Mouse (Mus musculus) spleen, postnatal 36 days (tissue): ENCODE measurements around the gene Pcid2.

Source experiments
- DNase-seq, 2 experiments: peaks; one replicate each; pipeline ENCODE4 v3.0.0; 2022; ENCODE audit warnings: low spot score in 2 of 2, mixed read lengths in 1 of 2

Pcid2 gene

DNA sequence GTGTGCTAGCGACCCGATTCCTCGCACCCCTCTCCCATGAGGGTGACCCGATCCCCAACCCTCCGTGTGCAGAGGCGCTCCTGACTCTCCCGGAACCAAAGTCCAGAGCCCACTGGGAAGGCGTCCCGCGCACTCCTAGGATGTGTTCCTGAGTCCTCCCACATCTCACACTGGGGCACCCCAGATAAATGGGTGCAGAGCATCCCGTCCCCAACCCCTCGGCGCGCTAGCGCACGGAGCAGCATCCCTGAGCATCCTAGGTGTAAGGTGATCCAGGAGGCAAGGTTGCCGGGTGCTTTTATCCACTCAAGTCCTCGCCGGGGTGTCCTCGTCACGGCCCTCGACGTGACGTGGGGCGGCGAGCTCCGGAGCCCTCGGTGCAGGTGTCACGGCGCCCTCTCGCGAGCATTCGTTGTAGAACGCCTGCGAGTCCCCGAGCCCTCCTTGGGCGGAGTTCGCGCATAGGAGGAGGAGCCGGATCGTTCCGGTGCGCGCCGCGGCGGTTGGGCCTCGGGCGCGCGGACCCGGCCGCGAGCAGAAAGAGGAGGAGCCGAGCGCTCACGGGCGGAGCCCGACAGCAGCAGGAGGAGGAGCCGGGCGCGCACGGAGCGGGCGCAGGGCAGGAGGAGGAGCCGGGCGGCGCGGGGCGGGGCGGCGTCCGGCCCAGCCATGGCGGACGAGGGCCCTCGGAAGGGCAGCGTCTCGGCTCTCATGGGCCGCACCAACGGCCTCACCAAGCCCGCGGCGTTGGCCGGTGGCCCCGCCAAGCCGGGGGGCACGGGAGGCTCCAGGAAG is at the start of gene Pcid2, which contains the start of gene Cul4a:
Pcid2 (minus strand) TSS at position 373 of the 795 bp plus-strand sequence.
Cul4a (plus strand) TSS at position 535 of the 795 bp plus-strand sequence.
- DNase-seq: peak; percentile 96 to 97

DNA sequence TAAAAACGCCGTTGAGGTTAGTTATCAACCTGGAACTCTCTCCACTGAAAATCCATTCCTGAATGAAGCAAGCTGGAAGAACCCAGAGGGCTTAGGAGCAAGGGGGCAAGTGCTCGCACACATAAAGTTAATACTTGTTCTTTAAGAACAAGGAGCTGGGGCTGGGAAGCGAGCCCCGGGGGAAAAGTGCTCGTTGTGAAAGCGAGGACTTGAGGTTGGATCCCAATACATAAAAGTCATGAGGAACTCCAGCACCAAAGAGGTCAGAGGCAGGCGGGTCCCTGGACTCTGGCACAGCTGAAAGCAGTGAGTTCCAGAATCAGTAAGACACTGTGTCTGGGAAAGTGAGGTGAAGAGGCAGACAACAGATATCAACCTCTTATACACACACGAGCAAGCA is 48.8 kb upstream of the Pcid2 start:
- no peak for DNase-seq

GRCm38 (mm10) chr8:13150929-13151328 is 45.7 kb upstream of the Pcid2 start:
- DNase-seq: no peak

DNA sequence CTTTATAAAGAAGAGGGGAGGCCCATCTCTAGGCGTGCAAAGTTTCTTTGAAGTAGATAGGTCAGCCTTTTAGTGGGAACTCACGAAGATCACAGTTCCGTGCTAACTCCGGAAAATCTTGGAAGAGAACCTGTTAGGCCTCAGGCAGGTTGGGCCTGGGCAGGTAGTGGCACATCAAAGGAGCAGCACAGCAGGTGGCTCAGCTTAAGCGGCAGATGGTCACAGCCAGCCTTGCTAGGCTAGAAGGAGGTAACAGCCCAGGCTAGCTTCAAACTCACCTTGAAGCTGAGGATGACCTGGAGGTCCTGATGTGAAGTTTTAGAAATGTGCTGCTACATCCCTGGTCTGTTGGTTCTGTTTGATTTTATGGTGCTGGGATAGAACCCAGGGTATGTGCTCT is 44.6 kb upstream of the Pcid2 start:
- DNase-seq: no peak

DNA sequence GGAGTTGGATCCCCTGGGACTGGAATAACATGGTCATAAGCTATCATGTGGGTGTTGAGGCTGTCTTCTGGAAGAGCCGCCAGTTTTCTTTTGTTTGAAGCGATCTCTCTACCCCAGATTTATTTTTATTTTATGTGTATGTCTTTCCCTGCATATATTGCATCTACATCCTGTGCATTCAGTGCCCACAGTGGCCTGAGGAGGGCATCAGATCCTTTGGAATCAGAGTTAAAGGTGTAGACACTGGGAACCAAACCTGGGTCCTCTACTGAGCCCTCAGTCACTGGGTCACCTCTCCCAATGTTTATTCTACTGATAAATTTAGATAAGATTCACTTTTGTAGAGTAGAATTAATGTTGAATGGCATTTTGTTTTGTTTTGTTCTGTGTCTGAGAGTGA is 44.0 kb upstream of the Pcid2 start:
- no peak for DNase-seq

DNA sequence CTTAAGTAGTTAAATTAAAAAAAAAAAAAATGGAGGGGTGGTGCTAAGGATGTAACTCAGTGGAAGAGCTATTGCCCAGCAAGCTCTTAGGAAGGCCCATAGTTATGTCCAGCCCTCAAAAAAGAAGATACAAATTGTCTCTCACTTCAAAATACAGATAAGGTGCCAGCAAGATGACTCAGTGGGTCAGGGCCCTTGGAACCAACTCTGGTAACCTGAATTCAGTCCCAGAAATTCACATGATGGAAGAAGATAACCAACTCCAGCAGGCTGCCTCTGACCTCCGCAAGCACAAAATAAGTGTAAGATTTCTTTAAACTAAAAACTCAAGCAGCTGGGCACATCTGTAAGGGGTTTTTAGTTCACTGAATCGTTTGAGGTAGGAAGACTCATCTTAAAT is 43.2 kb upstream of the Pcid2 start:
- DNase-seq: no peak

DNA sequence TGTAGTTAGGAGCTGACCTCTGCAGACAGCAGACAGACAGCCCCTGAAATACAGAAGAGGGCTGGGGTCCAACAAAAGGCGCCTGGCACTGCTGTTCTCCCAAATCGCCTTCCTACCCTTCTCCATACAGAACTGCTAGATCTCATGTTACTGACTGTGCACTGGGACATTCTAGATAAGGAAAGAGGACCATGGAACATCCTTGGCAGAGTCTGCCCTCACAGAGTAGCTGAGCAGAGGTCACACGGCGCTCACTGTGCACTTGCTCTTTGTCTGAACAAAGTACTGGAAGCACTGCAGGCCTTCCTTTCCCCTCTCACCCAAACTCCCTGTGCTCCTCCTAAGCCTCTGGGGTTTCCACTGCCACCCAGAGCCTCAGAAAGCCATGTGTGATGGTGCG is 36.4 kb upstream of the Pcid2 start:
- DNase-seq: no peak

DNA sequence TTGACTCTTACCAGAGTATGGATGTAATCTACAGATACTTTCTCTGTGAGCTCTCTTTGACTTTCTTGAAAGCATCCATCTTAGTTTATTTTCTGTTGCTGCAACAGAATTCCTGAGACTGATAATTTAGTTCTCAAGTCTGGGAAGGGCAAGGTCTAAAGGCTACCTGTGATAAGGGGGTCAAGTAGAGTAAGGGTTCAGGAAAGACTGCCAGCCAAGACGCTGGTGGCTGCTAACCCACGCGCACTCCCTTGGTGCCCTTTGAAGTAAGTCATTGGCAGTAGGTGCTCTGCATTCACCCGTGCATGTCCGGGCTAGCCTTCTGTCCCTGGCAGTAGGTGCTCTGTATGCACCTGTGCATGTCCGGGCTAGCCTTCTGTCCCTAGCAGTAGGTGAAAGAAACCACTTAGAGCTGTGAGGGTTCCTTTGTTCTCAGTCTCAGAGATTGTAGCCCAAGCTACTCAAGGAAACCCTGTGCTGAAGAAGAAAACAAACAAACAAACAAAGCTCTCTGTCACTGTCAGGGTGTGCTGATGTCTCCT is 34.5 kb upstream of the Pcid2 start:
- no peak for DNase-seq

- DNase-seq: peak; percentile 30 to 46
Observed at GRCm38 (mm10) chr8:13132220-13132619, 27.0 kb upstream of the Pcid2 start.

GRCm38 (mm10) chr8:13124897-13125296 is 19.6 kb upstream of the Pcid2 start:
- no peak for DNase-seq

GRCm38 (mm10) chr8:13122887-13123421 is 17.7 kb upstream of the Pcid2 start:
- no peak for DNase-seq

DNA sequence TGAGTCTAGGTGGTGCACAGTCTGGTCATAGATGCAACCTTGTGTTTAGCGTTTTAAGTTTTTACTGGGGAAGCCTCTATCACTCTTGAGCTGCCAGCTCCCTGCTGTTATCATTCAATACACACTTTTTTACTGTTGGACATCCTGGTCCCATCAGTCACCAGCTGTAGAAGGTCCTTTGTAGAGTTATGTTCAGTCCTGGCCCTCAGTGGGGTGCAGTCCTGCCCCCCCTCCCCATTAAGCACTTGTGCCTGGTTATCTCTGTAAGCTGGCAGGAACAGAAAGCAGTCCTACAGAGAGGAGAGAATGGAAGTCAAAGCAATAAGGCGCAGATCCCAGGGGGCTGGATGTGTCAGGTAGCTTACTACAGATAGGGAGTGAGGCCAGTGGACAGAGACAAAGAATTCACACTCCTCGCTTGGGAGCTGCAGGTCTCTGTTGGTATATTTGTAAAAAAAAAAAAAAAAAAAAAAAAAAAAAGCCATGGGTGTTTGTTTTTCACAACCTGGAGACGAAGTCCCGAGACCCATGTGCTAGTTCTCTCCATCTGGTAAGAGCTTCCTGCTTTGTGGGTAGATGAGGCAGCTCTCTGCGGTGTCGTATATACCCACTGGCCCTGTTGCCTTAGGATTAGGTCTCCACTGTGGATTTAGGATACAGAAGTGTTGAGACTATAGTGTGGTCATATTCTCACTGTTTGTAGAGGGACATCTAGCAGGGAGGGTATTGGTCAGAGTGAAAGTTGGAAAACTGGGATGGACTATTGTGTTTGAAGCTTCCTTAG is 15.8 kb upstream of the Pcid2 start:
- DNase-seq: peak; percentile 8 to 22

- no peak for DNase-seq
Observed at GRCm38 (mm10) chr8:13118516-13118915, 13.3 kb upstream of the Pcid2 start.

DNA sequence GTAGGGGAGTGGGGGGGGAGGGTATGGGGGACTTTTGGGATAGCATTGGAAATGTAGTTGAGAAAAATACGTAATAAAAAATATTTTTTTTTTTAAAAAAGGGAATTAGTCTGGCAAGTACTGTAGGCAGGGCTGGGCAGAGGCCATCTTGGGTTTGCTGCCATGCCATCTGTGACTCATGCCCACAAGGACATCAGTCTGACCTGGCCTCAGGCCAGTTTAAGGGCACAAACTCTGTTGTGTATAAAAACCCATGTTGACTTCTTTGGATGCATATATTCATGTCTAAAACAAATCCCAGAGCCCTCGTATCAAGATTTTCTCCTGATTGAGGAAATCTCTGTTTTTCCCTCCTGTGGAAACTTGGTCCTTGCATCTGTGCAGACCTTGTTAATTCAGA is 11.8 kb upstream of the Pcid2 start:
- no peak for DNase-seq

DNA sequence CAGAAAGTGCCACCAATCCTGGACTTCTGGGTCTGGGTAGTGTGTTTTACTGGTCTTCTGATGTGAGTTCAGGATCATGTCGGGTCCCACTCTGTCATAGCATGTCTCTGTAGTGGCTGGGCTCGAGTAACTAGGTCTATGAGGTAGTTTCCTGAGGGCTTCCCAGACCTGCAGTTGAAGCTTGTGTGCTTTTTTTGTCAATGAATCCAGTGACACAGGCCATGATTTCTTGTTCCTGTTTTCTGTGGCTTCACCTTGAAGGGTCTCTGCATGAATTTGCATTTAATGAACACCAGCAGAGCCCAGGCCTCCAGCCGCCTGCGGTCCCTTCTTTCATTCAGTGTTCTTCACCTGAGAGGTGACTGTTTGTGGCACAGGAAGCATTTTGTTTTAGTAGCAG is 8.0 kb upstream of the Pcid2 start:
- DNase-seq: no peak

- DNase-seq: no peak
Observed at GRCm38 (mm10) chr8:13111917-13112316, 6.7 kb upstream of the Pcid2 start.

- DNase-seq: no peak
Observed at GRCm38 (mm10) chr8:13109416-13109960, 4.2 kb upstream of the Pcid2 start.

- DNase-seq: peak; percentile 60 to 71
Observed at GRCm38 (mm10) chr8:13108967-13109366, 3.7 kb upstream of the Pcid2 start.

DNA sequence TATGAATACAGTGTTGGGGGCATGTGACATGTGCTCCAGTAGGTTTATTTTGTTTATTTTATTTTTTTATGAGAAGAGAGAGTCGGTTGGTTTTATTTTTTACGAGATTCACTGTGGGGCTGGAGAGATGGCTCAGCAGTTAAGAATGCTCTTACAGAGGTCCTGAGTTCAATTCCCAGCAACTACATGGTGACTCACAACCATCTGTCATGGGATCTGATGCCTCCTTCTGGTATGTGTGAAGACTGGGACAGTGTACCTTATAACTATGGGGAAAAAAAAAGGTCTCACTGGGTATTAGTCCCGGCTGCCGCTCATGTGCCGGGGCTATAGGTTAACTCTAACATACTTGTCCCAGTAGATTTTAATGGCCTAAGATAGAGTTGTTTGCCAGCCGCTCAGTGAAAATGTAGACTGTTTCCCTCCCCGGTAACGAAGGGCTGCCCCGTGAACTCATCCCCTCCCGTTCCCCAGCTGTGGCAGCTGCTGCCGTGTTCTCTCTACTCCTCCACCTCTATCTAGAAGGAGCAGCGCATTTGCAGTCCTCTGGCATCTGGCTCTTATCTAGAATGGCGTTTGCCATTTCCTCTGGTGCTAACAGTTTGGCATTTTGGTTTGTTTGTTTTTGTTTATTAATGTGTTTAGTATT is 2.9 kb upstream of the Pcid2 start:
- peak; percentile 53 to 69 for DNase-seq

GRCm38 (mm10) chr8:13105908-13106551 is 771 bp upstream of the Pcid2 start:
- peak; percentile 36 to 43 for DNase-seq

- peak; percentile 84 to 89 for DNase-seq
Observed at GRCm38 (mm10) chr8:13104691-13105086, 570 bp downstream of the Pcid2 start.
